Mouse (Mus musculus): Measurements from ENCODE around the gene Ccdc34.

GRCm38 (mm10) chr2:110210508-110211496, 193.2 kb downstream of the Ccdc34 start:
- TF ChIP-seq CTCF (IDR thresholded peaks at IDR 0.05; ENCODE audit: insufficient read depth, low read depth, low read length) (no peak), POLR2A (IDR thresholded peaks at IDR 0.05; ENCODE audit: insufficient read depth, low read depth, low read length) (no peak)

All from olfactory bulb, adult 2 months (tissue).